Mouse (Mus musculus) layer of hippocampus, adult 8-10 months (tissue): Measurements from ENCODE around the gene Ankrd45. TPM values are rescaled to one million over a fixed set of nuclear protein-coding genes. Genes with fewer than 3 reads are reported as not detected.
"Not testable (repeated sequence)": the region's sequence is repeated elsewhere in the genome, so short reads cannot be mapped to it uniquely, and the experiment has no call there.

ENCODE experiments used
- DNase-seq, 2 experiments: peaks; one replicate each; pipeline ENCODE4 v3.0.0; 2022; ENCODE audit warnings: low spot score in 2 of 2
- total RNA-seq, 4 experiments: library from RNA; stranded (reverse); gene quantifications; 2 replicates each; pipeline ENCODE4 v1.2.4; 2022

Ankrd45 gene
- total RNA-seq, 4 experiments from 2014 or later = 49.8 to 59.5 (median 51.9) TPM

GRCm38 (mm10) chr1:161183677-161184076 lies 41.2 kb downstream of the Ankrd45 start:
- DNase-seq = no peak

GRCm38 (mm10) chr1:161185431-161185830 lies 42.9 kb downstream of the Ankrd45 start:
- no peak for DNase-seq

- DNase-seq = no peak
Measured at GRCm38 (mm10) chr1:161190253-161190910, 47.9 kb downstream of the Ankrd45 start.

- DNase-seq = peak; percentile 62 to 72
Measured at GRCm38 (mm10) chr1:161195541-161196351, 53.3 kb downstream of the Ankrd45 start.

- DNase-seq = not testable (repeated sequence)
Measured at GRCm38 (mm10) chr1:161196364-161196763, 53.9 kb downstream of the Ankrd45 start.

- DNase-seq = no peak
Measured at GRCm38 (mm10) chr1:161199856-161200255, 57.4 kb downstream of the Ankrd45 start.

GRCm38 (mm10) chr1:161214465-161214864 lies 72.0 kb downstream of the Ankrd45 start:
- DNase-seq = no peak

DNA sequence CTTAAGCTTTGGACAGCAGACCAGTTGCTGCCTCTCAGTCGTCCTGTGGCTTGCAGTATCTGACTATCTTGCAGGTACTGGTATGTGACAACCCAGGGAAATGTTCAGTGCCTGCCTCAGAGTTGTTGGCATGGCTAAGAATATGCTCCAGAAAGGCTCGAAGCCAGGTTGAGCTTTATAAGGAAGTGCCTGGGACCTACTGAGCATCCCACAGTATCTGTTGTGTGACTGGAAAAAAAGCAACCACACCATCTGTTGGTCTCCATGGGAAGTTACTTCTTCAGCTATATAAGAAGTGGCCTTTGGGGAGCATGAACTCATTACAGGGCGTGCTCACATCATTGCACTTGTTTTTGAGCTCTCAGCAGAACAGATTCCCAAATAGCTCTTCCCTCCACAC lies 77.3 kb downstream of the Ankrd45 start:
- DNase-seq = no peak

Other genes with a start within 250 kb of the Ankrd45 start
- 10 to 100 TPM; 36.7 to 46.8 (median 43.7) TPM for gene Rc3h1, start 236.3 kb upstream of the Ankrd45 start, total RNA-seq
- under 1 TPM in 3 of 4 experiments, not detected in 1; 0.10 to 0.27 (median 0.20) TPM for gene Serpinc1, start 164.1 kb upstream of the Ankrd45 start, total RNA-seq
- gene Zbtb37, start 107.8 kb upstream of the Ankrd45 start, total RNA-seq = 10 to 100 TPM; 23.1 to 26.9 (median 23.6) TPM
- 10 to 100 TPM; 21.1 to 29.2 (median 28.1) TPM for gene Dars2, start 72.0 kb upstream of the Ankrd45 start, total RNA-seq
- gene Cenpl, start 72.0 kb upstream of the Ankrd45 start, total RNA-seq = 1 to 10 TPM; 1.3 to 2.6 (median 1.6) TPM
- gene Klhl20, start 11.2 kb upstream of the Ankrd45 start, total RNA-seq = 10 to 100 TPM; 17.2 to 19.4 (median 18.2) TPM
- under 1 TPM in 1 of 4 experiments, not detected in 3; 0.36 TPM for gene Tex50, start 16.6 kb downstream of the Ankrd45 start, total RNA-seq
- 100 to 1,000 TPM; 360 to 633 (median 457) TPM for gene Prdx6, start 108.5 kb downstream of the Ankrd45 start, total RNA-seq